Mouse (Mus musculus): Measurements from ENCODE around the gene Inpp5k. TPM values are rescaled to one million over a fixed set of nuclear protein-coding genes. Genes with fewer than 3 reads are reported as not detected.

Gene Inpp5k
- polyA plus RNA-seq, 1 experiment from 2014 or later = 71.4 TPM

GRCm38 (mm10) chr11:75678747-75679438 is 48.1 kb downstream of the Inpp5k start, which contains the start of gene Crk:
TSS of gene Crk (plus strand) at chr11:75679259.
- H3K36me3 ChIP-seq (ENCODE audit: insufficient read depth, low read length) = no peaks in the 10 kb centered on the region
- H3K27me3 ChIP-seq (replicated peaks; ENCODE audit: insufficient read depth, low read length) = no peaks in the 10 kb centered on the region
- peak within 1 kb of the TSS; percentile 98 for H3K27ac ChIP-seq (ENCODE audit: low read length)
- H3K9me3 ChIP-seq (ENCODE audit: low read length) = no peaks in the 10 kb centered on the region
- peak; percentile 99 for ATAC-seq
- peaks cover 8% of the 10 kb centered on the region; the same call in 1 of the 2 replicates for H3K4me1 ChIP-seq (ENCODE audit: insufficient read depth, low read depth, low read length)
- peak within 1 kb of the TSS; percentile 68 for H3K4me2 ChIP-seq (replicated peaks; ENCODE audit: low read depth, low read length)
- peak within 1 kb of the TSS; percentile 100 for H3K4me3 ChIP-seq (ENCODE audit: low read depth, low read length)
- TF ChIP-seq CTCF (IDR thresholded peaks at IDR 0.05) = no peak
- no peak for TF ChIP-seq EP300 (IDR thresholded peaks at IDR 0.05)
- H3K9ac ChIP-seq (replicated peaks; ENCODE audit: low read depth) = peak within 1 kb of the TSS; percentile 96
- DNase-seq (ENCODE audit: low spot score) = peak; percentile 99
- WGBS = under 1% methylated on average over 52 of the region's 55 CpGs

- TF ChIP-seq CTCF (IDR thresholded peaks at IDR 0.05) (peak; percentile 70), EP300 (IDR thresholded peaks at IDR 0.05) (peak; percentile 19; the same call in 1 of the 2 replicates)
- Histone ChIP-seq H3K9me3 (ENCODE audit: low read length) (no peaks in the 10 kb centered on the region), H3K4me3 (ENCODE audit: low read depth, low read length) (peak overlapping the region; percentile 100), H3K4me2 (replicated peaks; ENCODE audit: low read depth, low read length) (peak overlapping the region; percentile 68), H3K4me1 (ENCODE audit: insufficient read depth, low read depth, low read length) (peaks cover 8% of the 10 kb centered on the region; the same call in 1 of the 2 replicates), H3K27ac (ENCODE audit: low read length) (peak overlapping the region; percentile 98), H3K9ac (replicated peaks; ENCODE audit: low read depth) (peak overlapping the region; percentile 96), H3K27me3 (replicated peaks; ENCODE audit: insufficient read depth, low read length) (no peaks in the 10 kb centered on the region), H3K36me3 (ENCODE audit: insufficient read depth, low read length) (no peaks in the 10 kb centered on the region)
- DNase-seq (ENCODE audit: low spot score) (peak; percentile 91), ATAC-seq (peak; percentile 70)
- under 1% methylated on average over 38 of the region's 43 CpGs for WGBS
These were observed 48.8 kb downstream of the Inpp5k start for GRCm38 (mm10) chr11:75679439-75680171.

GRCm38 (mm10) chr11:75684462-75684861 is 53.7 kb downstream of the Inpp5k start:
- Histone ChIP-seq H3K36me3 (ENCODE audit: insufficient read depth, low read length) (no peaks in the 10 kb centered on the region), H3K27me3 (replicated peaks; ENCODE audit: insufficient read depth, low read length) (no peaks in the 10 kb centered on the region), H3K9me3 (ENCODE audit: low read length) (no peaks in the 10 kb centered on the region), H3K4me3 (ENCODE audit: low read depth, low read length) (no peak overlapping the region), H3K9ac (replicated peaks; ENCODE audit: low read depth) (no peak overlapping the region), H3K4me2 (replicated peaks; ENCODE audit: low read depth, low read length) (no peak overlapping the region), H3K27ac (ENCODE audit: low read length) (no peak overlapping the region), H3K4me1 (ENCODE audit: insufficient read depth, low read depth, low read length) (peaks cover 5% of the 10 kb centered on the region; the same call in 1 of the 2 replicates)
- TF ChIP-seq CTCF (IDR thresholded peaks at IDR 0.05) (peak; percentile 30; the same call in 1 of the 2 replicates), EP300 (IDR thresholded peaks at IDR 0.05) (no peak)
- no peak for ATAC-seq
- no peak for DNase-seq (ENCODE audit: low spot score)
- WGBS = 92% methylated on average over 5 of the region's 5 CpGs

- no peak for DNase-seq (ENCODE audit: low spot score)
- 62% methylated on average over 2 of the region's 2 CpGs for WGBS
These were observed 54.2 kb downstream of the Inpp5k start for GRCm38 (mm10) chr11:75684956-75685355.

GRCm38 (mm10) chr11:75687343-75687993 is 56.7 kb downstream of the Inpp5k start:
- Histone ChIP-seq H3K9ac (replicated peaks; ENCODE audit: low read depth) (no peak overlapping the region), H3K4me3 (ENCODE audit: low read depth, low read length) (no peak overlapping the region), H3K27ac (ENCODE audit: low read length) (no peak overlapping the region), H3K4me2 (replicated peaks; ENCODE audit: low read depth, low read length) (no peak overlapping the region), H3K27me3 (replicated peaks; ENCODE audit: insufficient read depth, low read length) (no peaks in the 10 kb centered on the region), H3K9me3 (ENCODE audit: low read length) (no peaks in the 10 kb centered on the region), H3K4me1 (ENCODE audit: insufficient read depth, low read depth, low read length) (no peaks in the 10 kb centered on the region), H3K36me3 (ENCODE audit: insufficient read depth, low read length) (peaks cover 4% of the 10 kb centered on the region; the same call in 1 of the 2 replicates)
- WGBS = 44% methylated on average over 2 of the region's 2 CpGs
- TF ChIP-seq CTCF (IDR thresholded peaks at IDR 0.05) (no peak), EP300 (IDR thresholded peaks at IDR 0.05) (no peak)
- ATAC-seq = no peak
- no peak for DNase-seq (ENCODE audit: low spot score)

More at GRCm38 (mm10) chr11:75684956-75685355, 54.2 kb downstream of the Inpp5k start:
- Histone ChIP-seq H3K9ac (replicated peaks; ENCODE audit: low read depth) (no peak overlapping the region), H3K27ac (ENCODE audit: low read length) (no peak overlapping the region), H3K36me3 (ENCODE audit: insufficient read depth, low read length) (no peaks in the 10 kb centered on the region), H3K27me3 (replicated peaks; ENCODE audit: insufficient read depth, low read length) (no peaks in the 10 kb centered on the region), H3K9me3 (ENCODE audit: low read length) (no peaks in the 10 kb centered on the region), H3K4me1 (ENCODE audit: insufficient read depth, low read depth, low read length) (peaks cover 5% of the 10 kb centered on the region; the same call in 1 of the 2 replicates), H3K4me3 (ENCODE audit: low read depth, low read length) (no peak overlapping the region), H3K4me2 (replicated peaks; ENCODE audit: low read depth, low read length) (no peak overlapping the region)
- no peak for ATAC-seq
- TF ChIP-seq EP300 (IDR thresholded peaks at IDR 0.05) (no peak), CTCF (IDR thresholded peaks at IDR 0.05) (no peak)

- no peak overlapping the region for H3K4me3 ChIP-seq (ENCODE audit: low read depth, low read length)
- DNase-seq (ENCODE audit: low spot score) (no peak), ATAC-seq (no peak)
- H3K9me3 ChIP-seq (ENCODE audit: low read length) = no peaks in the 10 kb centered on the region
- TF ChIP-seq CTCF (IDR thresholded peaks at IDR 0.05) (no peak), EP300 (IDR thresholded peaks at IDR 0.05) (no peak)
- H3K4me2 ChIP-seq (replicated peaks; ENCODE audit: low read depth, low read length) = no peak overlapping the region
- WGBS = 62% methylated on average over 2 of the region's 2 CpGs
- no peaks in the 10 kb centered on the region for H3K27me3 ChIP-seq (replicated peaks; ENCODE audit: insufficient read depth, low read length)
- H3K27ac ChIP-seq (ENCODE audit: low read length) = no peak overlapping the region
- peaks cover 7% of the 10 kb centered on the region; the same call in 1 of the 2 replicates for H3K36me3 ChIP-seq (ENCODE audit: insufficient read depth, low read length)
- H3K9ac ChIP-seq (replicated peaks; ENCODE audit: low read depth) = no peak overlapping the region
- H3K4me1 ChIP-seq (ENCODE audit: insufficient read depth, low read depth, low read length) = no peaks in the 10 kb centered on the region
These were observed 57.3 kb downstream of the Inpp5k start for GRCm38 (mm10) chr11:75688132-75688531.

Measured in lung, postnatal 0 days (tissue).